Mouse (Mus musculus) testis, adult 2 months (tissue): Measurements from ENCODE around the gene Gsdma3. TPM values are rescaled to one million over a fixed set of nuclear protein-coding genes. Genes with fewer than 3 reads are reported as not detected.
"Not testable (repeated sequence)": the region's sequence is repeated elsewhere in the genome, so short reads cannot be mapped to it uniquely, and the experiment has no call there.

Experiments used
- H3K27ac ChIP-seq: fragments of 200-500 bp; 2 replicates; pipeline ENCODE4 v1.5.1; 2012; ENCODE audit warnings: low read depth, low read length; ENCODE audit not compliant: control insufficient read depth, insufficient read depth
- H3K27me3 ChIP-seq: fragments of 200-500 bp; 2 replicates; pipeline ENCODE4 v1.6.1; 2012; ENCODE audit warnings: mild to moderate bottlenecking, low read length, moderate library complexity; ENCODE audit not compliant: control insufficient read depth, insufficient read depth
- H3K36me3 ChIP-seq: fragments of 200-500 bp; 2 replicates; pipeline ENCODE4 v1.6.1; 2012; ENCODE audit warnings: mild to moderate bottlenecking, low read length; ENCODE audit not compliant: control insufficient read depth, insufficient read depth
- H3K4me1 ChIP-seq: fragments of 200-500 bp; 2 replicates; pipeline ENCODE4 v1.6.1; 2012; ENCODE audit warnings: low read length; ENCODE audit not compliant: control insufficient read depth, insufficient read depth
- H3K4me3 ChIP-seq: fragments of 200-500 bp; 2 replicates; pipeline ENCODE4 v1.5.1; 2012; ENCODE audit warnings: low read depth, mild to moderate bottlenecking, low read length, moderate library complexity, mixed read lengths; ENCODE audit not compliant: control insufficient read depth
- CTCF ChIP-seq: fragments of 200-500 bp; IDR thresholded peaks from 2 replicates; pipeline ENCODE4 v1.5.1; 2012; ENCODE audit warnings: low read depth, mild to moderate bottlenecking, inconsistent platforms, low read length, moderate library complexity; ENCODE audit not compliant: control insufficient read depth, insufficient read depth, insufficient replicate concordance
- POLR2A ChIP-seq: fragments of 200-500 bp; IDR thresholded peaks from 2 replicates; pipeline ENCODE4 v1.6.1; 2012; ENCODE audit warnings: low read depth, mild to moderate bottlenecking, inconsistent platforms, low read length, moderate library complexity; ENCODE audit not compliant: control insufficient read depth
- polyA plus RNA-seq: library from polyadenylated mRNA; depleted of rRNA; stranded (reverse); fragments of >200 nt; gene quantifications from 2 replicates; pipeline ENCODE4 v1.2.3, GENCODE M21; 2012

Gsdma3 gene
- polyA plus RNA-seq, 1 experiment, result 0.20 TPM

- not testable (repeated sequence) for H3K27me3 ChIP-seq, H3K36me3 ChIP-seq, H3K4me1 ChIP-seq, H3K27ac ChIP-seq
- peak overlapping the region; percentile 74 for H3K4me3 ChIP-seq
- TF ChIP-seq CTCF, result 0 out of 2 replicates have a peak, but pooled peaks have one; percentile 16
These were observed 47.0 kb downstream of the Gsdma3 start for GRCm38 (mm10) chr11:98673136-98673535.

GRCm38 (mm10) chr11:98675829-98676363 is 49.7 kb downstream of the Gsdma3 start:
- Histone ChIP-seq H3K4me3 (no peak overlapping the region), H3K27me3 (no peaks in the 10 kb centered on the region), H3K27ac (no peak overlapping the region), H3K36me3 (no peaks in the 10 kb centered on the region), H3K4me1 (peaks cover 5% of the 10 kb centered on the region; the same call in 1 of the 2 replicates)
- TF ChIP-seq POLR2A, result no peak
- TF ChIP-seq CTCF, result no peak

GRCm38 (mm10) chr11:98680023-98680422 is 53.9 kb downstream of the Gsdma3 start:
- Histone ChIP-seq H3K4me1 (peaks cover 2% of the 10 kb centered on the region), H3K36me3 (no peaks in the 10 kb centered on the region), H3K27me3 (no peaks in the 10 kb centered on the region), H3K27ac (no peak overlapping the region), H3K4me3 (no peak overlapping the region)
- TF ChIP-seq POLR2A, result no peak
- TF ChIP-seq CTCF, result no peak

GRCm38 (mm10) chr11:98680595-98680994 is 54.4 kb downstream of the Gsdma3 start:
- H3K27me3 ChIP-seq, H3K4me3 ChIP-seq, H3K36me3 ChIP-seq, H3K27ac ChIP-seq, H3K4me1 ChIP-seq: not testable (repeated sequence)

GRCm38 (mm10) chr11:98681186-98681585 is 55.0 kb downstream of the Gsdma3 start:
- no peak for TF ChIP-seq POLR2A
- TF ChIP-seq CTCF, result no peak
- peak overlapping the region; percentile 95; the same call in 1 of the 2 replicates for H3K4me3 ChIP-seq
- peaks cover 2% of the 10 kb centered on the region for H3K4me1 ChIP-seq
- H3K27ac ChIP-seq, result no peak overlapping the region
- peaks cover 3% of the 10 kb centered on the region for H3K36me3 ChIP-seq
- H3K27me3 ChIP-seq, result no peaks in the 10 kb centered on the region

GRCm38 (mm10) chr11:98681786-98682745 is 55.9 kb downstream of the Gsdma3 start, which contains the start of gene Psmd3:
Psmd3 (plus strand) TSS chr11:98682554.
- peaks cover 2% of the 10 kb centered on the region for H3K4me1 ChIP-seq
- H3K27ac ChIP-seq, result peak within 1 kb of the TSS; percentile 82
- H3K27me3 ChIP-seq, result no peaks in the 10 kb centered on the region
- TF ChIP-seq POLR2A, result peak; percentile 69
- no peak for TF ChIP-seq CTCF
- peaks cover 3% of the 10 kb centered on the region for H3K36me3 ChIP-seq
- H3K4me3 ChIP-seq, result peak within 1 kb of the TSS; percentile 95

GRCm38 (mm10) chr11:98682811-98683210 is 56.7 kb downstream of the Gsdma3 start:
- H3K36me3 ChIP-seq, result peaks cover 3% of the 10 kb centered on the region
- TF ChIP-seq POLR2A (no peak), CTCF (no peak)
- peak overlapping the region; percentile 95 for H3K4me3 ChIP-seq
- H3K27ac ChIP-seq, result peak overlapping the region; percentile 82
- no peaks in the 10 kb centered on the region for H3K27me3 ChIP-seq
- H3K4me1 ChIP-seq, result peaks cover 2% of the 10 kb centered on the region
